Mouse (Mus musculus): ENCODE measurements around the gene Spns3.

Spns3 gene

GRCm38 (mm10) chr11:72514967-72515366 is 35.3 kb downstream of the Spns3 start:
- no peak for DNase-seq (ENCODE audit: low spot score)

- DNase-seq (ENCODE audit: low spot score) = no peak
Observed at GRCm38 (mm10) chr11:72508651-72509050, 41.7 kb downstream of the Spns3 start.

- DNase-seq (ENCODE audit: low spot score) = no peak
Observed at GRCm38 (mm10) chr11:72507651-72508050, 42.7 kb downstream of the Spns3 start.

GRCm38 (mm10) chr11:72504016-72504797 is 46.1 kb downstream of the Spns3 start:
- no peak for DNase-seq (ENCODE audit: low spot score)

GRCm38 (mm10) chr11:72503501-72503921 is 46.8 kb downstream of the Spns3 start:
- no peak for DNase-seq (ENCODE audit: low spot score)

- DNase-seq (ENCODE audit: low spot score) = no peak
Observed at GRCm38 (mm10) chr11:72502236-72502635, 48.1 kb downstream of the Spns3 start.

GRCm38 (mm10) chr11:72501426-72502002 is 48.8 kb downstream of the Spns3 start:
- no peak for DNase-seq (ENCODE audit: low spot score)

- DNase-seq (ENCODE audit: low spot score) = no peak
Observed at GRCm38 (mm10) chr11:72500139-72500538, 50.2 kb downstream of the Spns3 start.

- no peak for DNase-seq (ENCODE audit: low spot score)
Observed at GRCm38 (mm10) chr11:72497367-72497766, 52.9 kb downstream of the Spns3 start.

GRCm38 (mm10) chr11:72496775-72497174 is 53.5 kb downstream of the Spns3 start:
- DNase-seq (ENCODE audit: low spot score) = no peak

- DNase-seq (ENCODE audit: low spot score) = no peak
Observed at GRCm38 (mm10) chr11:72496066-72496465, 54.2 kb downstream of the Spns3 start.

GRCm38 (mm10) chr11:72494046-72494988 is 56.0 kb downstream of the Spns3 start:
- no peak for DNase-seq (ENCODE audit: low spot score)

- DNase-seq (ENCODE audit: low spot score) = no peak
Observed at GRCm38 (mm10) chr11:72491130-72491960, 59.0 kb downstream of the Spns3 start.

- DNase-seq (ENCODE audit: low spot score) = peak; percentile 91
Observed at GRCm38 (mm10) chr11:72489881-72490301, 60.4 kb downstream of the Spns3 start, which contains the start of gene Spns2. TSS of gene Spns2 (minus strand) at chr11:72489904.

GRCm38 (mm10) chr11:72489397-72489796 is 60.9 kb downstream of the Spns3 start:
- no peak for DNase-seq (ENCODE audit: low spot score)

- no peak for DNase-seq (ENCODE audit: low spot score)
Observed at GRCm38 (mm10) chr11:72488753-72489271, 61.5 kb downstream of the Spns3 start.

- no peak for DNase-seq (ENCODE audit: low spot score)
Observed at GRCm38 (mm10) chr11:72487739-72488138, 62.6 kb downstream of the Spns3 start.

GRCm38 (mm10) chr11:72487171-72487570 is 63.1 kb downstream of the Spns3 start:
- DNase-seq (ENCODE audit: low spot score) = no peak

GRCm38 (mm10) chr11:72485960-72486359 is 64.3 kb downstream of the Spns3 start:
- no peak for DNase-seq (ENCODE audit: low spot score)

- no peak for DNase-seq (ENCODE audit: low spot score)
Observed at GRCm38 (mm10) chr11:72485157-72485556, 65.1 kb downstream of the Spns3 start.

- no peak for DNase-seq (ENCODE audit: low spot score)
Observed at GRCm38 (mm10) chr11:72484549-72484948, 65.8 kb downstream of the Spns3 start.

Measured in ovary, postnatal 36 days (tissue).